Mouse (Mus musculus) heart, postnatal 0 days (tissue): ENCODE results near the gene Notch2.

Source experiments
- CTCF ChIP-seq: IDR thresholded peaks from 2 replicates; pipeline ENCODE4 v1.5.1; 2016; ENCODE audit warnings: antibody characterized with exemption, control low read depth, low read depth
- EP300 ChIP-seq: IDR thresholded peaks from 2 replicates; pipeline ENCODE4 v1.6.1; 2016; ENCODE audit warnings: antibody characterized with exemption, low read depth

GRCm38 (mm10) chr3:97992289-97992688, 21.0 kb upstream of the Notch2 start:
- no peak for TF ChIP-seq CTCF
- TF ChIP-seq EP300 = no peak
